Mouse (Mus musculus) midbrain, embryonic 15.5 days (tissue): Measurements from ENCODE around the gene Fstl3. TPM values are rescaled to one million over a fixed set of nuclear protein-coding genes. Genes with fewer than 3 reads are reported as not detected.

Experiments
- ATAC-seq: fragments of 200-750 bp; cut with Nextera tagmentation; replicated peaks from 2 replicates; pipeline ENCODE4 v1.8.0; 2017; ENCODE audit warnings: moderate TSS enrichment
- H3K27ac ChIP-seq: fragments of 300-500 bp; sonication (generic); 2 replicates; pipeline ENCODE4 v1.5.1; 2015; ENCODE audit warnings: mild to moderate bottlenecking, inconsistent platforms
- H3K27me3 ChIP-seq: fragments of 300-500 bp; sonication (generic); replicated peaks from 2 replicates; pipeline ENCODE4 v1.6.1; 2015; ENCODE audit warnings: inconsistent platforms
- H3K36me3 ChIP-seq: fragments of 300-500 bp; sonication (generic); replicated peaks from 2 replicates; pipeline ENCODE4 v1.6.1; 2015; ENCODE audit warnings: inconsistent platforms
- H3K4me1 ChIP-seq: fragments of 300-500 bp; sonication (generic); 2 replicates; pipeline ENCODE4 v1.6.1; 2015; ENCODE audit warnings: inconsistent platforms
- H3K4me2 ChIP-seq: fragments of 300-500 bp; sonication (generic); 2 replicates; pipeline ENCODE4 v1.6.1; 2015; ENCODE audit warnings: inconsistent platforms, mild to moderate bottlenecking, moderate library complexity
- H3K4me3 ChIP-seq: fragments of 300-500 bp; sonication (generic); 2 replicates; pipeline ENCODE4 v1.5.1; 2015; ENCODE audit warnings: mild to moderate bottlenecking, inconsistent platforms
- H3K9ac ChIP-seq: fragments of 300-500 bp; sonication (generic); 2 replicates; pipeline ENCODE4 v1.6.1; 2015; ENCODE audit warnings: mild to moderate bottlenecking, inconsistent platforms
- H3K9me3 ChIP-seq: fragments of 300-500 bp; sonication (generic); 2 replicates; pipeline ENCODE4 v1.6.1; 2016; ENCODE audit warnings: inconsistent platforms
- WGBS: fragments of 180-500 bp; shearing (Covaris S2); methylation state at CpG from one replicate; pipeline ENCODE4 v1.1.7; 2015; ENCODE audit warnings: mixed read lengths; 5-methylcytosine and 5-hydroxymethylcytosine counted together
- polyA plus RNA-seq: library from polyadenylated mRNA; unstranded; fragments of >200 nt; fragmentation: Nextera tagmentation; extraction: Ambion mirVana; gene quantifications from 2 replicates; pipeline ENCODE4 v1.2.1, GENCODE M21; 2015

Fstl3 gene
- polyA plus RNA-seq, 1 experiment from 2014 or later = 2.0 TPM

- Histone ChIP-seq H3K4me1 (peaks cover 6% of the 10 kb centered on the region; the same call in 1 of the 2 replicates), H3K36me3 (peaks cover 13% of the 10 kb centered on the region; the same call in 1 of the 2 replicates), H3K4me3 (no peak overlapping the region), H3K27me3 (no peaks in the 10 kb centered on the region), H3K9me3 (no peaks in the 10 kb centered on the region), H3K27ac (no peak overlapping the region), H3K9ac (no peak overlapping the region), H3K4me2 (no peak overlapping the region)
- WGBS = 86% methylated on average over 6 of the region's 6 CpGs
- ATAC-seq = no peak
These were observed 45.9 kb downstream of the Fstl3 start for GRCm38 (mm10) chr10:79823011-79823410.

- Histone ChIP-seq H3K9me3 (no peaks in the 10 kb centered on the region), H3K36me3 (peaks cover 6% of the 10 kb centered on the region; the same call in 1 of the 2 replicates), H3K4me2 (no peak overlapping the region), H3K9ac (no peak overlapping the region; the same call in 1 of the 2 replicates), H3K4me3 (no peak overlapping the region), H3K27ac (no peak overlapping the region), H3K27me3 (no peaks in the 10 kb centered on the region), H3K4me1 (peaks cover 6% of the 10 kb centered on the region; the same call in 1 of the 2 replicates)
- no peak for ATAC-seq
- WGBS = 76% methylated on average over 6 of the region's 6 CpGs
These were observed 47.3 kb downstream of the Fstl3 start for GRCm38 (mm10) chr10:79824413-79824812.

- H3K36me3 ChIP-seq = no peaks in the 10 kb centered on the region
- no peak overlapping the region for H3K4me2 ChIP-seq
- H3K4me1 ChIP-seq = no peaks in the 10 kb centered on the region
- no peak overlapping the region for H3K9ac ChIP-seq
- 81% methylated on average over 3 of the region's 3 CpGs for WGBS
- no peak overlapping the region for H3K27ac ChIP-seq
- no peak for ATAC-seq
- no peaks in the 10 kb centered on the region for H3K9me3 ChIP-seq
- H3K27me3 ChIP-seq = no peaks in the 10 kb centered on the region
- H3K4me3 ChIP-seq = no peak overlapping the region
These were observed 54.5 kb downstream of the Fstl3 start for GRCm38 (mm10) chr10:79831583-79831982.

Other genes with a start within 250 kb of the Fstl3 start
- 16.9 and 19.7 TPM in 2 replicates for gene Plpp2, start 243.5 kb upstream of the Fstl3 start, polyA plus RNA-seq
- 70.4 and 72.5 TPM in 2 replicates for gene Mier2, start 222.1 kb upstream of the Fstl3 start, polyA plus RNA-seq
- gene Theg, start 189.9 kb upstream of the Fstl3 start, polyA plus RNA-seq = not detected in 2 replicates
- 0.49 and 0.95 TPM in 2 replicates for gene C2cd4c, start 163.2 kb upstream of the Fstl3 start, polyA plus RNA-seq
- 27.9 and 30.1 TPM in 2 replicates for gene Shc2, start 139.4 kb upstream of the Fstl3 start, polyA plus RNA-seq
- 0.41 and 0.44 TPM in 2 replicates for gene Odf3l2, start 131.5 kb upstream of the Fstl3 start, polyA plus RNA-seq
- gene Madcam1, start 112.7 kb upstream of the Fstl3 start, polyA plus RNA-seq = 0.79 and 1.1 TPM in 2 replicates
- 99.8 and 105 TPM in 2 replicates for gene Tpgs1, start 107.9 kb upstream of the Fstl3 start, polyA plus RNA-seq
- 88.8 and 91.6 TPM in 2 replicates for gene Cdc34, start 95.1 kb upstream of the Fstl3 start, polyA plus RNA-seq
- gene Gzmm, start 88.3 kb upstream of the Fstl3 start, polyA plus RNA-seq = 1.7 and 2.2 TPM in 2 replicates
- 819 and 876 TPM in 2 replicates for gene Bsg, start 72.8 kb upstream of the Fstl3 start, polyA plus RNA-seq
- 1.3 and 1.7 TPM in 2 replicates for gene Hcn2, start 60.6 kb upstream of the Fstl3 start, polyA plus RNA-seq
- gene Polrmt, start 30.7 kb upstream of the Fstl3 start, polyA plus RNA-seq = 48.3 and 50.6 TPM in 2 replicates
- 1.4 and 1.6 TPM in 2 replicates for gene Fgf22, start 22.2 kb upstream of the Fstl3 start, polyA plus RNA-seq
- 109 and 117 TPM in 2 replicates for gene Rnf126, start 10.3 kb upstream of the Fstl3 start, polyA plus RNA-seq
- 0.17 TPM in 1 of 2 replicates, not detected in the other for gene Prss57, start 13.7 kb downstream of the Fstl3 start, polyA plus RNA-seq
- gene Palm, start 16.3 kb downstream of the Fstl3 start, polyA plus RNA-seq = 337 and 348 TPM in 2 replicates
- gene Misp, start 43.7 kb downstream of the Fstl3 start, polyA plus RNA-seq = 0.23 and 0.85 TPM in 2 replicates
- gene Ptbp1, start 77.2 kb downstream of the Fstl3 start, polyA plus RNA-seq = 72.7 and 79.4 TPM in 2 replicates
- gene Prtn3, start 97.2 kb downstream of the Fstl3 start, polyA plus RNA-seq = 12.2 and 13.3 TPM in 2 replicates
- 496 and 503 TPM in 2 replicates for gene Plppr3, start 97.4 kb downstream of the Fstl3 start, polyA plus RNA-seq
- 1.2 TPM in 1 of 2 replicates, not detected in the other for gene Elane, start 109.0 kb downstream of the Fstl3 start, polyA plus RNA-seq
- gene Cfd, start 113.6 kb downstream of the Fstl3 start, polyA plus RNA-seq = not detected in 2 replicates
- gene Med16, start 131.7 kb downstream of the Fstl3 start, polyA plus RNA-seq = 64.5 and 66.5 TPM in 2 replicates
- not detected in 2 replicates for gene Gm26602, start 133.6 kb downstream of the Fstl3 start, polyA plus RNA-seq
- gene Kiss1r, start 139.7 kb downstream of the Fstl3 start, polyA plus RNA-seq = 3.1 and 3.3 TPM in 2 replicates
- gene R3hdm4, start 143.9 kb downstream of the Fstl3 start, polyA plus RNA-seq = 292 and 296 TPM in 2 replicates
- gene Arid3a, start 149.8 kb downstream of the Fstl3 start, polyA plus RNA-seq = 2.9 and 4.7 TPM in 2 replicates
- 87.3 and 87.5 TPM in 2 replicates for gene Wdr18, start 182.9 kb downstream of the Fstl3 start, polyA plus RNA-seq
- 0.34 and 0.66 TPM in 2 replicates for gene Grin3b, start 193.4 kb downstream of the Fstl3 start, polyA plus RNA-seq
- 24.3 and 28.3 TPM in 2 replicates for gene Tmem259, start 207.1 kb downstream of the Fstl3 start, polyA plus RNA-seq
- gene Cnn2, start 211.3 kb downstream of the Fstl3 start, polyA plus RNA-seq = 28.6 and 34.4 TPM in 2 replicates
- 4.4 and 4.8 TPM in 2 replicates for gene Abca7, start 219.2 kb downstream of the Fstl3 start, polyA plus RNA-seq
- 1.9 and 2.2 TPM in 2 replicates for gene Arhgap45, start 239.4 kb downstream of the Fstl3 start, polyA plus RNA-seq